Mouse (Mus musculus): ENCODE measurements around the gene Sfxn3.

DNA sequence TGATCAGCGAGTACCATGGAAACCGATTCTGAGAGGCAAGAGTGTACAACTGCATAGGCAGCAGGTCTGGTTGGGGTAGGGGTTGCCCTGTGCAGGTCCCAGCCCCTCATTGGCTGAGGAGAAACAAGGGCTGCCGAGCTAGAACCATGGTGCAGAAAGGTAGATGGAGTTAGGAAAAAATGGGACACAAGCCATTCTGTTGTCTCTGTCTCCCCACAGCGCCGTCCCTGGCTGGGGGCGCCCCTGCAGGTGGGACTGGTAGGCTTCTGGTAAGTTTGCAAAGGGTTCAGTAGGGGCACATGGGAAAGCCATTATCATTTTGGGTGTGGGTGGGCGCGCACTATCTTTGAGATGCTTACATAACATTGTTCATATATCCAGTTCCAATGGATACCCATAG is 6.1 kb downstream of the Sfxn3 start:
- TF ChIP-seq CTCF (IDR thresholded peaks at IDR 0.05; ENCODE audit: borderline replicate concordance, insufficient read depth, low read depth, low read length) (no peak), POLR2A (IDR thresholded peaks at IDR 0.05; ENCODE audit: borderline replicate concordance, insufficient read depth, low read length) (no peak)
